Mouse (Mus musculus): ENCODE results near the gene Camk1d. TPM values are rescaled to one million over a fixed set of nuclear protein-coding genes. Genes with fewer than 3 reads are reported as not detected.

Gene Camk1d
- polyA plus RNA-seq, 1 experiment, result 1.6 TPM

DNA sequence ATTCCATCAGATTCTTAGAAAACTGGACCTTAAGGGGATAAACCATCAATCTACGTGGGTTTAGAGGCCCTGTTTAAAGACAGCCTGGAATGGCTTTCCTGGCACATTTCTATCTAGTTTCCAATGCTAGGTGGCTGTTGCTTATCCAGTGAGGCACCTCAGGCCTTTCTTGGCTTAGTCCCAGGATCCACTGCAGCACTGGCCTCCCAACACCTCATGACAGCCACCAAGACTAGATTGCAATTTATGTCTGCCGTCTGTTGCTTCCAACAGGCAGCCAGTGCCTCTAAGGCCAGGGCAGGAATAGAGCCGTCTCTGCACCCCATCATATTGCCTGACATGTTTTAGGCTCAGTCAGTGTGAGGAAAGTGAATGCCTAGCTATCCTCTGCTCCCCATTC lies 389.5 kb downstream of the Camk1d start:
- Histone ChIP-seq H3K36me3 (ENCODE audit: control insufficient read depth, insufficient read depth) (no peaks in the 10 kb centered on the region), H3K27me3 (ENCODE audit: control insufficient read depth, insufficient read depth, insufficient read length) (no peaks in the 10 kb centered on the region), H3ac (ENCODE audit: control insufficient read depth, insufficient read length, low read depth) (no peak overlapping the region), H3K4me3 (ENCODE audit: insufficient read depth, poor library complexity, severe bottlenecking) (no peak overlapping the region), H3K79me3 (ENCODE audit: low read depth) (no peaks in the 10 kb centered on the region), H3K79me2 (ENCODE audit: control insufficient read depth, insufficient read depth) (no peaks in the 10 kb centered on the region)
- no peak for TF ChIP-seq CTCF (IDR thresholded peaks at IDR 0.05; ENCODE audit: control insufficient read depth, insufficient read depth, insufficient read length)
- no peak for TF ChIP-seq MYOD1 (IDR thresholded peaks at IDR 0.05; ENCODE audit: control insufficient read depth, insufficient read length, low read depth)
- no peak for TF ChIP-seq USF1 (IDR thresholded peaks at IDR 0.05; ENCODE audit: low read depth)
- TF ChIP-seq FOSL1 (IDR thresholded peaks at IDR 0.05; ENCODE audit: insufficient read depth, low read length, poor library complexity, severe bottlenecking), result no peak
- no peak for TF ChIP-seq MAX (IDR thresholded peaks at IDR 0.05)
- no peak for TF ChIP-seq MYOG (IDR thresholded peaks at IDR 0.05; ENCODE audit: control insufficient read depth, extremely low read depth, insufficient read length)
- TF ChIP-seq CEBPB (IDR thresholded peaks at IDR 0.05; ENCODE audit: low read depth), result no peak

DNA sequence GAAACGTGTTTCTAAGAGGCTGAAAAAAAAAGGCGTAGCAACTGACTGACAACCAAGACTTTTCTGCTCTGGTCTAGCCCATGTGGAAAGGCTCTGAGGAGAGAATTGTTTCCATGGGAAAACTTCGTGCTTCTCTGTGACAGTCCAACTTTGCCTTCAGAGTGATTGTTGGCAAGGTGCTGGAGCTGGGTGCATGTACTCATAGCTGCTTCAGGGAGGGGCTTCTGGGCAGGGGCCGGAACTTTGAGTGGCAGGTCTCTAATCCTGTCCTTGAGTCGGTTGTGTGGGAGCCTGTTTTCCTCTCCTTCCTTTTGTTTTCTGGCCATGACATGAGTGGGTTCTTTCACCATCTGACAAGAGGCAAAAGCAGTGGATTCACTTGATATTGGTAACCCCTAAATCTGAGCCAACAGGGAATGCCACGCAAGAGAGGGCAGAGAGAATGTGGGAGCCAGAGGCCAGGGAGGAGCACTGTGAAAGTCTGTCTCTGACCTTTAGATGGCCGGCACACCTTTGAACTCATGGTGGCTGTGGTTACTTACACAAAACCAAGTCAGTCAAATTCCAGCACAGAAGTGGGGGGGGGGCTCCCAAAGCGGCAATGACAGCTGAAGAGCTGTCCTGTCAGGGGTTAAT lies 392.5 kb downstream of the Camk1d start:
- H3K27me3 ChIP-seq (ENCODE audit: control insufficient read depth, insufficient read depth, insufficient read length), result no peaks in the 10 kb centered on the region
- no peaks in the 10 kb centered on the region for H3K79me2 ChIP-seq (ENCODE audit: control insufficient read depth, insufficient read depth)
- H3K79me3 ChIP-seq (ENCODE audit: low read depth), result no peaks in the 10 kb centered on the region
- H3K4me3 ChIP-seq (ENCODE audit: insufficient read depth, poor library complexity, severe bottlenecking), result no peak overlapping the region
- H3K36me3 ChIP-seq (ENCODE audit: control insufficient read depth, insufficient read depth), result no peaks in the 10 kb centered on the region
- no peak overlapping the region for H3ac ChIP-seq (ENCODE audit: control insufficient read depth, insufficient read length, low read depth)
- TF ChIP-seq MYOG (IDR thresholded peaks at IDR 0.05; ENCODE audit: control insufficient read depth, extremely low read depth, insufficient read length), result no peak

DNA sequence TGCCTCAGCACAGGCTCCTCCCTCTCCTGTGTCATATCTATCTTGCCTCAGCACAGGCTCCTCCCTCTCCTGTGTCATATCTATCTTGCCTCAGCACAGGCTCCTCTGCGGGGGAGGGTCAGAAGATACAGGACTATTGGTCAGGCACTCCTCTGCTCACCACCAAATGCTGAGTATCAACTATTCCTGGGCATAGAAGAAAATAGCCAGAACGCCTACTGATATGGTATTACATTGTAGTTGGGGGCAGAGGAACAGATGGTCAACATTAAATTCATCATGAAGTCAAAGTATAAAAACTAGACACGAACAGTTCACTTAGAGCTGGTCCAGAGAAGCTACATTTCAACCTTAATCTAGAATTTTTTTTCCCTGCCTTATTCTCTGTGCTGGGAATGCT lies 395.2 kb downstream of the Camk1d start:
- TF ChIP-seq USF1 (IDR thresholded peaks at IDR 0.05; ENCODE audit: low read depth) (no peak), CEBPB (IDR thresholded peaks at IDR 0.05; ENCODE audit: low read depth) (no peak), MYOD1 (IDR thresholded peaks at IDR 0.05; ENCODE audit: control insufficient read depth, insufficient read length, low read depth) (no peak), MAX (IDR thresholded peaks at IDR 0.05) (no peak), MYOG (IDR thresholded peaks at IDR 0.05; ENCODE audit: control insufficient read depth, extremely low read depth, insufficient read length) (no peak), CTCF (IDR thresholded peaks at IDR 0.05; ENCODE audit: control insufficient read depth, insufficient read depth, insufficient read length) (no peak), FOSL1 (IDR thresholded peaks at IDR 0.05; ENCODE audit: insufficient read depth, low read length, poor library complexity, severe bottlenecking) (no peak)
- no peaks in the 10 kb centered on the region for H3K27me3 ChIP-seq (ENCODE audit: control insufficient read depth, insufficient read depth, insufficient read length)
- no peaks in the 10 kb centered on the region for H3K36me3 ChIP-seq (ENCODE audit: control insufficient read depth, insufficient read depth)
- no peak overlapping the region for H3ac ChIP-seq (ENCODE audit: control insufficient read depth, insufficient read length, low read depth)
- H3K79me3 ChIP-seq (ENCODE audit: low read depth), result no peaks in the 10 kb centered on the region
- H3K79me2 ChIP-seq (ENCODE audit: control insufficient read depth, insufficient read depth), result no peaks in the 10 kb centered on the region
- no peak overlapping the region for H3K4me3 ChIP-seq (ENCODE audit: insufficient read depth, poor library complexity, severe bottlenecking)

DNA sequence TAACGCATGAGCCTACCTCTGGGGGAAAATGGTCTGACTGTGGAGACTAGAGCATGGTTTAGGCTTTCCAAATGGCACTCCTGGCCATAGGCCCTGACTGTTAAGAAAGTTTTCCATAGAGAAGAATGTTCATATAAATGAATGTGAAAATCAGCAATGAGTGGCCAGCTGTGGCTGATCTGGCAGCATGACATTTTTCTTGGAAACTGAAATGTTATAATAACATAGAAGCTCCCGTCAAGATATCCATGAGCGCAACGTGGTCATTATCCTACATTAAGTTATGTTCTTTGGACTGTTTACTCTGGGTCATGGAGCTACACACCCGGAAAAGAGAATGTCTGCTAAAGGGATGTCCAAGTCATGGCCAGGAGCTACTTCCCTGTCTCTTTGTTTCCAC lies 397.6 kb downstream of the Camk1d start:
- no peaks in the 10 kb centered on the region for H3K79me2 ChIP-seq (ENCODE audit: control insufficient read depth, insufficient read depth)
- H3K79me3 ChIP-seq (ENCODE audit: low read depth), result no peaks in the 10 kb centered on the region
- no peak for TF ChIP-seq USF1 (IDR thresholded peaks at IDR 0.05; ENCODE audit: low read depth)
- TF ChIP-seq CTCF (IDR thresholded peaks at IDR 0.05; ENCODE audit: control insufficient read depth, insufficient read depth, insufficient read length), result no peak
- TF ChIP-seq MAX (IDR thresholded peaks at IDR 0.05), result no peak
- TF ChIP-seq FOSL1 (IDR thresholded peaks at IDR 0.05; ENCODE audit: insufficient read depth, low read length, poor library complexity, severe bottlenecking), result no peak
- no peak for TF ChIP-seq MYOG (IDR thresholded peaks at IDR 0.05; ENCODE audit: control insufficient read depth, extremely low read depth, insufficient read length)
- no peak for TF ChIP-seq CEBPB (IDR thresholded peaks at IDR 0.05; ENCODE audit: low read depth)
- no peak for TF ChIP-seq MYOD1 (IDR thresholded peaks at IDR 0.05; ENCODE audit: control insufficient read depth, insufficient read length, low read depth)
- H3K4me3 ChIP-seq (ENCODE audit: insufficient read depth, poor library complexity, severe bottlenecking), result no peak overlapping the region
- H3K36me3 ChIP-seq (ENCODE audit: control insufficient read depth, insufficient read depth), result no peaks in the 10 kb centered on the region
- no peaks in the 10 kb centered on the region for H3K27me3 ChIP-seq (ENCODE audit: control insufficient read depth, insufficient read depth, insufficient read length)
- no peak overlapping the region for H3ac ChIP-seq (ENCODE audit: control insufficient read depth, insufficient read length, low read depth)

DNA sequence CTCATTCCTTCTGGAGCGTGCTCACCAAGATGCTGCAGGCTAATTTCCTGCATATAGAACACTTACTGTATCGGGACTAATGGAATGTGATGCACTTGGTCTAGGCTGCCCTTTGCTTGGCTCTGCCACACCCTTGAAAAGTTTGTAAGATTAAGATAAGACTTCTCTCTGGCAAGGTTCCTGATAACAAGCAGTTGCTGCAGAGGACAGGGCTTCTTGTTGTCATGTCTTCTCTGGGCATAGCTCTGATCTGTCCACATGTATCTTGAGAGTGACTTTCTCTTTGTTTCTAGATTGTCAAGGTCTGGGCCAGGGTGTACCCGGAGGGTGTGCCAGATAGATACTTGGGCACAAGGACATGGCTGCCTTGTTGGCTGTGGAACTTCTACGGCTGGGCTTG lies 398.1 kb downstream of the Camk1d start:
- Histone ChIP-seq H3K79me2 (ENCODE audit: control insufficient read depth, insufficient read depth) (no peaks in the 10 kb centered on the region), H3K27me3 (ENCODE audit: control insufficient read depth, insufficient read depth, insufficient read length) (no peaks in the 10 kb centered on the region), H3K4me3 (ENCODE audit: insufficient read depth, poor library complexity, severe bottlenecking) (no peak overlapping the region), H3K36me3 (ENCODE audit: control insufficient read depth, insufficient read depth) (no peaks in the 10 kb centered on the region), H3K79me3 (ENCODE audit: low read depth) (no peaks in the 10 kb centered on the region), H3ac (ENCODE audit: control insufficient read depth, insufficient read length, low read depth) (no peak overlapping the region)
- no peak for TF ChIP-seq CTCF (IDR thresholded peaks at IDR 0.05; ENCODE audit: control insufficient read depth, insufficient read depth, insufficient read length)

DNA sequence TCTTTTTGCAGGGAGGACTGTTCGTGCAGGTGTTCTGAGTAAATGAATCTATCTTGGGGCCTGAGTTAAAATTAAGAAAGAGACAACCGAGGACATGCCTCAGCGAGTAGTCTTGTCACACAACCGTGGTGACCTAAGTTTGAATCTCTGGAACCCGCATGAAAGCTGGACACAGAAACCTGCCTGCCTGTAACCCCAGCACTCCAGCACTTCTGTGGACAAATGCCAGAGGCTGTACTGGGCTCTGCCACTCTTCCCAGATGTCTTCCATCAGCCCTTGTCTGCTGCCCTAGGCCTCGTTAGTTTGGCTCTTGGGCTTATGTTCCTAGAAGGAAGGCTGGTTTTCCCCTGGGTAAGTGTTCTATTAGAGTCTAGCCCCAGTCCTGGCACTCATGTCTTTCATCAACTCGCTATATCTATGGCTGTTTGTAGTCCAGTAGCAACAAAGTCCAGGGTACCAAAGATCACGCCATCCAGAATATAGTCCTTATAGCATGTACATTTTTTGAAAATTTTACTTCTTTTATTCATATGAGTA lies 399.0 kb downstream of the Camk1d start:
- Histone ChIP-seq H3K4me3 (ENCODE audit: insufficient read depth, poor library complexity, severe bottlenecking) (no peak overlapping the region), H3ac (ENCODE audit: control insufficient read depth, insufficient read length, low read depth) (no peak overlapping the region), H3K79me2 (ENCODE audit: control insufficient read depth, insufficient read depth) (no peaks in the 10 kb centered on the region), H3K27me3 (ENCODE audit: control insufficient read depth, insufficient read depth, insufficient read length) (no peaks in the 10 kb centered on the region), H3K36me3 (ENCODE audit: control insufficient read depth, insufficient read depth) (no peaks in the 10 kb centered on the region), H3K79me3 (ENCODE audit: low read depth) (no peaks in the 10 kb centered on the region)
- no peak for TF ChIP-seq CEBPB (IDR thresholded peaks at IDR 0.05; ENCODE audit: low read depth)
- no peak for TF ChIP-seq USF1 (IDR thresholded peaks at IDR 0.05; ENCODE audit: low read depth)
- no peak for TF ChIP-seq FOSL1 (IDR thresholded peaks at IDR 0.05; ENCODE audit: insufficient read depth, low read length, poor library complexity, severe bottlenecking)
- TF ChIP-seq MAX (IDR thresholded peaks at IDR 0.05), result no peak
- no peak for TF ChIP-seq MYOD1 (IDR thresholded peaks at IDR 0.05; ENCODE audit: control insufficient read depth, insufficient read length, low read depth)
- TF ChIP-seq MYOG (IDR thresholded peaks at IDR 0.05; ENCODE audit: control insufficient read depth, extremely low read depth, insufficient read length), result no peak
- TF ChIP-seq CTCF (IDR thresholded peaks at IDR 0.05; ENCODE audit: control insufficient read depth, insufficient read depth, insufficient read length), result no peak
